Mouse (Mus musculus) E14TG2a.4 (cell line): ENCODE measurements around the gene Tmco4.

ENCODE experiments used
- H3K27me3 ChIP-seq: 2 replicates; pipeline ENCODE4 v1.6.1; 2014; ENCODE audit warnings: low read length, control low read depth; ENCODE audit not compliant: insufficient read depth
- H3K36me3 ChIP-seq: 2 replicates; pipeline ENCODE4 v1.6.1; 2014; ENCODE audit warnings: low read length, control low read depth; ENCODE audit not compliant: insufficient read depth
- H3K4me1 ChIP-seq: replicated peaks from 2 replicates; pipeline ENCODE4 v1.6.1; 2014; ENCODE audit warnings: low read depth, low read length, control low read depth
- H3K4me3 ChIP-seq: replicated peaks from 2 replicates; pipeline ENCODE4 v1.5.1; 2014; ENCODE audit warnings: mild to moderate bottlenecking, low read length
- H3K9me3 ChIP-seq: 2 replicates; pipeline ENCODE4 v1.6.1; 2014; ENCODE audit warnings: low read length, control low read depth
- CTCF ChIP-seq: conservative IDR thresholded peaks from 2 replicates; pipeline ENCODE4 v1.5.1; 2014; ENCODE audit warnings: low read length
- NANOG ChIP-seq: IDR thresholded peaks from 2 replicates; pipeline ENCODE4 v1.6.1; 2014; ENCODE audit warnings: borderline replicate concordance, low read length, mixed read lengths
- POU5F1 ChIP-seq: IDR thresholded peaks from 2 replicates; pipeline ENCODE4 v1.6.1; 2014; ENCODE audit warnings: low read length, borderline replicate concordance

Gene Tmco4

GRCm38 (mm10) chr4:139091478-139092355, 119.0 kb downstream of the Tmco4 start:
- TF ChIP-seq POU5F1: no peak
- H3K9me3 ChIP-seq: peaks cover 7% of the 10 kb centered on the region; the same call in 1 of the 2 replicates

GRCm38 (mm10) chr4:139092356-139093195, 119.9 kb downstream of the Tmco4 start, which contains the start of gene Nbl1:
Gene Nbl1 (minus strand): TSS chr4:139092993.
- Histone ChIP-seq H3K4me3 (peak within 1 kb of the TSS; percentile 76), H3K27me3 (peaks cover 87% of the 10 kb centered on the region), H3K9me3 (peaks cover 7% of the 10 kb centered on the region; the same call in 1 of the 2 replicates), H3K4me1 (peaks cover 39% of the 10 kb centered on the region), H3K36me3 (no peaks in the 10 kb centered on the region)
- no peak for TF ChIP-seq NANOG
- no peak for TF ChIP-seq POU5F1
- TF ChIP-seq CTCF: no peak

More at GRCm38 (mm10) chr4:139091478-139092355, 119.0 kb downstream of the Tmco4 start:
- peak overlapping the region; percentile 76 for H3K4me3 ChIP-seq
- H3K27me3 ChIP-seq: peaks cover 95% of the 10 kb centered on the region
- peaks cover 39% of the 10 kb centered on the region for H3K4me1 ChIP-seq
- no peaks in the 10 kb centered on the region for H3K36me3 ChIP-seq

- Histone ChIP-seq H3K36me3 (no peaks in the 10 kb centered on the region), H3K4me3 (peak overlapping the region; percentile 76), H3K9me3 (peaks cover 7% of the 10 kb centered on the region; the same call in 1 of the 2 replicates), H3K4me1 (peaks cover 39% of the 10 kb centered on the region), H3K27me3 (peaks cover 81% of the 10 kb centered on the region)
- TF ChIP-seq CTCF (no peak), NANOG (no peak), POU5F1 (no peak)
Measured at GRCm38 (mm10) chr4:139093196-139093530, 120.5 kb downstream of the Tmco4 start.

GRCm38 (mm10) chr4:139095406-139095805, 122.7 kb downstream of the Tmco4 start:
- Histone ChIP-seq H3K36me3 (no peaks in the 10 kb centered on the region), H3K9me3 (peaks cover 7% of the 10 kb centered on the region; the same call in 1 of the 2 replicates), H3K4me3 (no peak overlapping the region), H3K4me1 (peaks cover 28% of the 10 kb centered on the region), H3K27me3 (peaks cover 64% of the 10 kb centered on the region)
- no peak for TF ChIP-seq POU5F1
- no peak for TF ChIP-seq NANOG

- peaks cover 21% of the 10 kb centered on the region for H3K4me1 ChIP-seq
- H3K9me3 ChIP-seq: peaks cover 7% of the 10 kb centered on the region; the same call in 1 of the 2 replicates
- H3K4me3 ChIP-seq: no peak overlapping the region
- TF ChIP-seq NANOG (no peak), CTCF (no peak), POU5F1 (no peak)
- H3K36me3 ChIP-seq: 0 out of 2 replicates have a peak, but pooled peaks cover under 1% of the 10 kb centered on the region
- H3K27me3 ChIP-seq: peaks cover 56% of the 10 kb centered on the region
Measured at GRCm38 (mm10) chr4:139096201-139096600, 123.5 kb downstream of the Tmco4 start.

GRCm38 (mm10) chr4:139100326-139100725, 127.6 kb downstream of the Tmco4 start:
- Histone ChIP-seq H3K4me1 (peaks cover 15% of the 10 kb centered on the region), H3K27me3 (peaks cover 18% of the 10 kb centered on the region), H3K9me3 (no peaks in the 10 kb centered on the region), H3K4me3 (no peak overlapping the region), H3K36me3 (peaks cover 42% of the 10 kb centered on the region)
- TF ChIP-seq NANOG (no peak), POU5F1 (no peak), CTCF (no peak)

- TF ChIP-seq CTCF (no peak), POU5F1 (no peak), NANOG (no peak)
- peaks cover 5% of the 10 kb centered on the region for H3K27me3 ChIP-seq
- no peak overlapping the region for H3K4me3 ChIP-seq
- H3K9me3 ChIP-seq: no peaks in the 10 kb centered on the region
- peaks cover 15% of the 10 kb centered on the region for H3K4me1 ChIP-seq
- peaks cover 51% of the 10 kb centered on the region for H3K36me3 ChIP-seq
Measured at GRCm38 (mm10) chr4:139101546-139101945, 128.9 kb downstream of the Tmco4 start.

- Histone ChIP-seq H3K4me1 (peaks cover 18% of the 10 kb centered on the region), H3K36me3 (peaks cover 69% of the 10 kb centered on the region), H3K4me3 (no peak overlapping the region), H3K9me3 (no peaks in the 10 kb centered on the region), H3K27me3 (no peaks in the 10 kb centered on the region)
- TF ChIP-seq CTCF: no peak
- no peak for TF ChIP-seq NANOG
- no peak for TF ChIP-seq POU5F1
Measured at GRCm38 (mm10) chr4:139105453-139105852, 132.8 kb downstream of the Tmco4 start.
